Mouse (Mus musculus) cerebellum, adult 8-10 months (tissue): ENCODE results near the gene Slc24a3.

Experiments
- DNase-seq: peaks from one replicate; pipeline ENCODE4 v3.0.0; 2022

Gene Slc24a3

GRCm38 (mm10) chr2:145566904-145567303 is 399.4 kb downstream of the Slc24a3 start:
- no peak for DNase-seq

DNA sequence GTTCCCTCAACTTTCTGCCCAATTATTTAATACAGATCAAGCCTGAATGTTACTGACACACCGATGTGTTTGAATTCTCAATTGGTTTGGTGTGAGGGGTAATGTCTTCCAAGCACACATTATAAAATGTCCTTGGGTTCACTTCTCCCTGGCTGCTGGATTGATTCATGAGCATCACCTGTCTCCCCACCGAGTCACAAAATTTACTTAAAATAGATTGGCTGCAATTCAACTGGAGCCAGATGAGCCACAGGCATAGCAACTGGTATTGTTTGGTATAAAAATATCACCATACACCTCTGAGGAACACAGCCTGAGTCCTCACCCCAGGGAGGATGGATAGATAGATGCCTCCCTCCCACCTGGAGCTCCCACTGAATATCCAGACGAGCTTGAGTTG is 404.4 kb downstream of the Slc24a3 start:
- no peak for DNase-seq

GRCm38 (mm10) chr2:145574148-145574547 is 406.6 kb downstream of the Slc24a3 start:
- DNase-seq: no peak

DNA sequence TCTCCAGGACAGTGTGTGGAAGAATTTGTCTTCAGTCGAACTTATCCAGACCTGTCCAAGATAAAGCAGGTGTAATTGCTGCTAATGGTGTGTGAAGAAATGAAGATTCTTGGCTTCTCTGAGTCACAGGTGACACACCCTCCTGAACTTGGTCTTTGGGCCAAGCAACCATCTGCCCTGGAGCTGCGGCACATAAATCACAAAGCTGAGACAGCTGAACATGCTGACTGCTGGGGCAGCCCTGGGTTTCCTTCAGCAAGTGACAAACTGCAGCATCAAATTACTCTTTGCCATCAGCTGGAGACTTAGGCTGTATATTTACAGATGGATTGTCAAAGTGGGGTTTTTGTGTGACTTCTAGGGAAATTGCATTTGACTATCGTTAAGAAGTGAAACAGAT is 415.5 kb downstream of the Slc24a3 start:
- no peak for DNase-seq

- DNase-seq: no peak
Observed at GRCm38 (mm10) chr2:145585437-145585836, 417.9 kb downstream of the Slc24a3 start.

DNA sequence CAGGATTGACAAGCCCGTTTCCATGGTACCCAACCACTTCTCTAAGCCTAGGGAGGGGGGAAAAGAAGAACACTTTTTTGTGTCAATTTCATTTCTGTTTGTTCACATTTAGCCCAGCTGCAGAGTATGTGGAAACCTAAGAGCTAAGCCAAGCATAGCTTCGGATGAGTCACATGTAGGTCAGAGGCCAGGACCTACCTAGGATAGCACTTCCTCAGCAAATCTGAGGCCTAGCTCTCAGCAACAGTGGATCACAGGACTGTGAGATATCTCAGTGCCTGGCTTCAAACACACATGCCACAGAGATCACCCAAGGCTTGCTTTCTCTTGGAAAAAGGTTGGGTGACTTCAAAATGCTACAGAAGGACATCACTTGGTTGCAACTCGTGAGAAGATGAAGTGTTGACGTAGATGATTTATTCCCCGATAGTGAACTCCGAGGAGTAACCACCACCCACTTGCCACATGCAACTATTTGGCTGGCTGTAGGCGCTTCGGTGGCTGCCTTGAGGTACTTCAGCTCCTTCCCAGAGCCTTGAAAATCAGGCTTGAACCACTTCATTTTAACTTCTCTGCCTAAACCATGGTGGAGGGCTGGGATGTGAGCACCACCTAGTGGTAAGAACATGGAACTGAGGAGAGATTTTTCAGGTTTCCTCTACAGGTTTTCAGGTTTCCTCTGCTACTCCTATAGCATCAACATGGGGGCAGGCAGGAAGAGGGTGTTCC is 420.6 kb downstream of the Slc24a3 start:
- peak; percentile 60 for DNase-seq

- no peak for DNase-seq
Observed at GRCm38 (mm10) chr2:145591881-145592280, 424.3 kb downstream of the Slc24a3 start.

GRCm38 (mm10) chr2:145593649-145594347 is 426.2 kb downstream of the Slc24a3 start:
- DNase-seq: no peak

GRCm38 (mm10) chr2:145597866-145598265 is 430.3 kb downstream of the Slc24a3 start:
- no peak for DNase-seq

DNA sequence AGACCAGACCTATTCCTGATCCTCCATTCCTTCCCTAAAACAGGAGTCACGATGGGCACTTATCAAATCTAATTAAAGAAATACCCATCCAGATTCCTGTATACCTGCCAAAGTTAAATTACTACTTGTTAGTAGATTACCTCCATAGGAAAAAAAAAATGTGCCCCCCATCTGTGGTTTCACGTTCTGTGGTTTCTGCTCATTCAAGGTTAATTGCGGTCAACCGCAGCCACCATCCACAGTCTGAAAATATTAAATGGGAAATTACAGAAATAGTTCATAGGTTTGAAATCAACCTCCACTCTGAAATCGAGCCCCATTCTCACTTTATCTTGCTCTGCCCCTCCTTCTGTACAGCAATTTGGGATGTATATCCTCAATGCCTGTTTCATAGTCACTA is 440.3 kb downstream of the Slc24a3 start:
- DNase-seq: no peak

DNA sequence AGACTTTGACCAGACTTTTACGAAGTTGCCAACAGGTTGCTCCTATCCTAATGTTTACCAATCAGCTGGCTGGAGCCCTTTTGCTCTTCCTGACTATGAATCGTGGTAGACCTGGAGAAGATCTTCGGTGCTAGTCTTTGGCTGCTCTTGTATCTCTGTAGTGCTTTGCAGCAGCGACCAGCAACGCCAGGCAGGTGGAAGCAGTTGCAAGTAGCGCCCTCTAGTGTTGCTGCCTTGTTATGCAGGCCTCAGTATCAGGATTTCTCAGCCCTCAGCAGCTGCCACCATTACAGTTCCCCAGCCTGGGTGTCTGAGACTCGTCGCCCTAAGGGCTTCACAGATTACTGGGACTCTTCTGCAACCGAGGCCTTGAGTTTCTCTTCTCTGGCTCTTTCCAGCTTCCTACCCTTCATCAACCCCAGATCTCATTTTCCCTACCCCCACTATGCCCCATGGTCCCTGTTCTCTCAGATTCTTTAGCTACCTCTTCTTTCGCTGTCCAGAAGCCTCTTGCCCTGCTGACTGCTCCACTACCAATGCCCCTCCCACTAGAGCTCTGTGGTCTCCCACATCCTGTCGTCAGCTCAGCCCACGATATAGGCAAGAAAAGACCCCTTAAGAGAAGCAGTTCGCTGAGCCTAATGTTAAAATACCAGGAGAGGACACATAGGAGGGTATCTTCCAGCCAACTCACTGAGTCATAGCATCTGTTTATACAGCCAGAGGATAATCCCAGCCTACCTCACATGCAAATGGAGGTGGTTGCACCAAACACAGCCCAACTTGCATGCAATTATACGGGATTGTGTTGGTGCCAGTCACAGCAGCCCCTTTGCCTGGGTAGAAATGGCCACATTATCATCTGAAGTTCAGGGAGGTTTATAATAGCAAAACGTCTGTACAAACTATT is 443.5 kb downstream of the Slc24a3 start:
- DNase-seq: peak; percentile 26

DNA sequence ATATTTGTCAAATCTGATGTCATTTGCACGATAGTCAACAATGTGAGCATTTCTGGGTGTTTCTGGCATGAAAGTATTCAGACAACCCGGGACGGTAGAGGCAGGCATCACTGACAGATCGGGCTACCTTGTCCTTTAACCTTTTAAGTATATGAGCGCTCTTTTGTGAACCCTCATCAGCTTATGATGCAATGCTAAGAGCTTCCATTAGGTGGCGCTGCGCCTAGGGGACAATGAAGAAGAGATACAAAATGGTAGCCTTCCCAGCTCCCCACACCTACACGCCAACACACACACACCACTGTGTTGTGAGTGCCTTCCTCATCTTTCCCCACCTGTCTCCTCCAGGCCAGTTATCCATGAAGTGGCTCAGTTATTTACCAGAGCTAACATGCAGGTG is 445.4 kb downstream of the Slc24a3 start:
- DNase-seq: no peak

DNA sequence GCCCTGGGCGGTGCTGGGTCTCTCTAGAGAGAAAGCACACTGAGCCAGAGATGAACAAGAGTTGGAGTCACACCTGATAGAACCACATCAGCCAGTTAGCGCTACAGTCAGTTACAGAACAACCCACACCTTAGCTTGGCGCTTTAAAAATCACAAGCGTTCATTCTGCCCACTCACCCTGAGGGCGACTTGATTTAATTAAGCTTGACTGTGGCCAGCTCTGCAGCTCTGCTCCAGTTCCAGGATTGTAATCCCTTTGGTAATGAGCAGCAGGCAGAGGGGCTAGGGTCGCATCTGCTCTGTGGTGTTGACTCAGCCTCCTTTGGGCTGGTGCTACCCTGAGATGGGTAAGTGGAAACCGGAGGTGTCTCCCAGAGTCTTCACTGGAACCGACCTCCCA is 446.2 kb downstream of the Slc24a3 start:
- DNase-seq: no peak

DNA sequence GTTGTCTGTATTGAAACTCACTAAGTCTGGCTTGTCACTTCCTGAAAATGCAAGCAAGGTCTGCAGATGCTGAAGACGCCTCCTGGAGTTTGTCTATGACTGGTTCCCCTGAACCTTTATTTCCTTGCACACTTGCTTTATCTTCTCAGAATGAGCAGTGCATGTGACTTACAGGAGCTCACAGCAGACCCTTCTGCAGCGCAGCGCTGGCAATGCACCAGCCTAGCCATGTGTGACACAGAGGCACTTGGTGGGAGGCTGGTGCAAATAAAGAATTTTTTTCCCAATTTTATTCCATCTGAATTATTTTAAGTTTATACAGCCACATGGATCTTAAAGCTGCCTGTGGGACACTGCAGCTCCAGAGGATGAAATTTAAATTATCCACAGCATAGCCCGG is 452.1 kb downstream of the Slc24a3 start:
- DNase-seq: no peak

- DNase-seq: no peak
Observed at GRCm38 (mm10) chr2:145620709-145621108, 453.2 kb downstream of the Slc24a3 start.

GRCm38 (mm10) chr2:145621119-145621518 is 453.6 kb downstream of the Slc24a3 start:
- DNase-seq: no peak

- DNase-seq: no peak
Observed at GRCm38 (mm10) chr2:145631123-145631798, 463.7 kb downstream of the Slc24a3 start.

- no peak for DNase-seq
Observed at GRCm38 (mm10) chr2:145631799-145632174, 464.2 kb downstream of the Slc24a3 start.

DNA sequence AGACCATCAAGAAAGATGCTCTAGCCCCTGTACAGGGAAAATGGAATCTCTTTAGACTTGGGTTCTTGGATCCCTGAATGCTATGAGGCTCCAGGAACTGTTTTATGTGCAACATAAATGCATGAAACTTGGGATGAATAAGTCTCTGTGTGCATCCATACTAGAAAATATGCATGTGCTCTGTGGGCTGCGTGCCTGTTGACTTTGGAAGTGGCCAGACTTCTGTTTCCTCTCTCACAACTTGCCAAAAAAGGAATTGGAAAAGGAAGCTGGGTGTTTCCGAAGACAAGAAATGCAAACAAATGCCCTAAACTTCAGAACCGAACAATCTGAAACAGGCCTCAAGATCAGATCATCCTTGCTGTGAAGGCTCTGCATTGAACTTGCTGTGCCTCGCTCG is 466.3 kb downstream of the Slc24a3 start:
- no peak for DNase-seq

GRCm38 (mm10) chr2:145640255-145640984 is 472.9 kb downstream of the Slc24a3 start:
- no peak for DNase-seq

DNA sequence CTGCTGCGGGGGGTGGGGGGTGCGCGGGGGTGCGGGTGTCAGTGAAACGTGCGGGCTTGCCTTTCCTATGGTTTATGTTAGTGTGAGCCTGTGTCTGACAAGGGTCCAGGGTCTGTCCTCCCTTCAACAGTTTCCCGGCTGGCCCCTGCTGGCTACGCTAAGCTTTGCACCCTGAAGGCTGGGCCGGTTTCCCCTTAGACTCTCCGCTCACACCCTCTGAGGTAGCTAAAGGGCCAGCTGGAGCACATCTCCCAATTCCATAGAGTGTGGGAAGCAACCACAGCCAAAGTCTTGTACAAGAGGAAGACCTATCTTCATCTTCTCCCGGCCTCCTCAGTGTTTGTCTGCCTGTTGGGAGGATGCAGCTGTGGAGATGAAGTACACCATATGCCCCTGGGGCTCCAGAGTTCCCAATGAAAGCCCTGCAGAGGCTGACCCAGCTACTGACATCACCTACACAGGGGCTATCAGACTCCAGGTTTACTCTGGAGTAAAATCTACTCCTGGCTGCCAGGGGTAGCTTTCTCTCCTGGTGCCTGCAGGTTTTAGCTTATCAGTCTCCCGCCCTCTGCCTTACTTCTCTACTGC is 487.9 kb downstream of the Slc24a3 start:
- no peak for DNase-seq

GRCm38 (mm10) chr2:145656121-145656520 is 488.6 kb downstream of the Slc24a3 start:
- DNase-seq: no peak
